Mouse (Mus musculus) ovary, postnatal 14 days (tissue): Measurements from ENCODE around the gene Phyh.
"Not testable (repeated sequence)": the region's sequence is repeated elsewhere in the genome, so short reads cannot be mapped to it uniquely, and the experiment has no call there.

Experiments used
- DNase-seq: peaks from one replicate; pipeline ENCODE4 v3.0.0; 2022; ENCODE audit warnings: low spot score

The Phyh gene

GRCm38 (mm10) chr2:4917326-4918021 lies 1.3 kb upstream of the Phyh start:
- peak; percentile 42 for DNase-seq

DNA sequence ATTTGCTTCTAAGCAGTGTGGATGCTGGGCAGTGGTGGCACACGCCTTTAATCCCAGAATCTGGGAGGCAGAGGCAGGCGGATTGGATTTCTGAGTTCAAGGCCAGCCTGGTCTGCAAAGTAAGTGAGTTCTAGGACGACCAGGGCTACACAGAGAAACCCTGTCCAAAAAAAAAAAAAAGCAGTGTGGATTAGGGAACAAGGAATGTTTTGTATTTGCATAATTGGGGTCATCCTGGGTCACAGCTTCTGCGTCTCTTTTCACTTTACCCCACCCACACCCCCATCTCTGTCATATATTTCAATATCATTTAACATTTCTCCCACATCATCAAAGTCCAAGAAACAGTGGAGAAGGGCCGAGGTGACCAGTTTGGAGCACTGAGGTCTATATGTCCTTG lies 2.2 kb downstream of the Phyh start:
- no peak for DNase-seq

DNA sequence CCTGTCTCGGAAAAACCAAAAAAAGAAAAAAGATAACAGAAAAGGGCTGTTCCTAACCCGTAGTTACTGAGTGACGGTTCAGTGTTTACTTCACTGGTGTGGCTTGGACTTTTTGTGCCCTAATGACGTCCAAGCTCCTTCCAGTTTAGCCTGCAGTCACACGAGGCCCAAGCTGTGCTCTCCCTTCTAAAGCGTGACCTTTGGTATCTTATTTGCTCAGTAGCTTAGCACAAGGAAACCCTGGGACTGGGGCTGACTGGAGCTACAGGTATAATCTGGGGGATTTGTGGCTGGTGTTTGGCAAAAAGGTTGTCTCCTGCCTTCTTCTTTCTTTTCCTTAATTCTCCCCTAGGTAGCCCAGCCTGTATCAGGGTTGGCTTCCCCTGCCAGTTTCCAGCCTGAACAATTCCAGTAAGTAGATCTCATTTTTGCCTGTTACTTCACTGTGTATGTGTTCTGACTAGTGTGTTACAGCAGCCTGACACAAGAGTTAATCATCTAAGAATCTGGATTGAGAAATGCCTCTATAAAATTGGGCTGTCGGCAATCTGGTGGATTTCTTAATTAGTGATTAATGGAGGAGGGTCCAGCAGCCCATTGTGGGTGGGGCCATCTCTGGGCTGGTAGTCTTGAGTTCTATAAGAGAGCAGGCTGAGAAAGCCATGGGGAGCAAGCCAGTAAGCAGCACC lies 3.8 kb downstream of the Phyh start:
- DNase-seq, result no peak

DNA sequence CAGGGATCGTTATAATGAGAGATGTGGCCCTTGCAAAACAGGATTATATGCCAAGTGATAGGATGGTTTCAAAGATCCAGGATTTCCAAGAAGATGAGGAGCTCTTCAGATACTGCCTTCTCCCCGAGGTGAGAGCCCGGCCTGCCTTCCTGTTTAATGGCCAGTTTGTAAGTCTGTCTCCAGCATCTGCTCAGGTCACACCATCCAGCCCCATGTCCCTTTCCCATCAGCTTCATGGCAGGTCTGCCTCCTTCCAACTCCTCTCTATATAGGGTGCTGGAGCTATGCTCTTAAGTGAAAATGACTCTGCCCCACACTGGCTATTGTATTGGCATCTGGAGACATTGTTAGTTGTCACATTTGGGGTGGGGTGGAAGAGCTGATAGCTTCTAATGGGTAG lies 8.6 kb downstream of the Phyh start:
- DNase-seq, result no peak

DNA sequence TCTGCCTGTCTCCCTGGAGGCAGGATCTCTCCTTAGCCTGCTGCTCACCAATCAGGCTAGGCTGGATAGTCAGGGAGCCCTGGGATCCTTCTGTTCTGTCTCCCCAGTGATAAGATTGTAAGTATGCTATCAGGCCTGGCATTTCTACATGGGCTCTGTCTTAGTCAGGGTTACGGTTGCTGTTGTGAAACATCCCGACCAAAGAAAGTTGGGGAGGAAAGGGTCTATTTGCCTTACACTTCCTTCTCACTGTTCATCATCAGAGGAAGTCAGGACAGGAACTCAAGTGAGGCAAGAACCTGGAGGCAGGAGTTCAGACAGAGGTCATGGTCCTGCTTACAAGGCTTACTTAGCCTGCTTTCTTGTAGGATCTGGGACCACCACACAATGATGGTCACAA lies 10.4 kb downstream of the Phyh start:
- no peak for DNase-seq

DNA sequence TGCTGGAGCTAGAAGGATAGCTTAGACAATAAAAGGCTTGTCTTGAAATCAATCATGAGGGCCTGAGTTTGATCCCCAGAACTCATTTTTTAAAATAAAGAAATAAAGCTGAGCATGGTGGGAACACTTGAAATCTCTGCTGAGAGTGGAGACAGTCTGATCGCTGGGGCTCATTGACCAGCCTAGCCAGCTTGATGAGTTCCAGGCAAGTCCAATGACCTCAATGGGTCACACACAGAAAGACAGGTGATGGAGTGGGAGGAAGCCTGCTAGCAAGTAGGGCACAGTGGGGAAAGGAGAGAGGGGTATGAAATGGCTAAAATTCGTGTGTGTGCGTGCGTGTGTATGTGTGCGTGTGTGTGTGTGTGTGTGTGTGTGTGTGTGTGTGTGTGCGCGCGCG lies 15.7 kb downstream of the Phyh start:
- no peak for DNase-seq

GRCm38 (mm10) chr2:4937931-4938330 lies 19.1 kb downstream of the Phyh start:
- DNase-seq, result no peak

GRCm38 (mm10) chr2:4940861-4941260 lies 22.0 kb downstream of the Phyh start:
- DNase-seq, result no peak

GRCm38 (mm10) chr2:4949691-4950090 lies 30.9 kb downstream of the Phyh start:
- DNase-seq, result not testable (repeated sequence)

- no peak for DNase-seq
These were observed 32.2 kb downstream of the Phyh start for GRCm38 (mm10) chr2:4950986-4951385.

- no peak for DNase-seq
These were observed 35.5 kb downstream of the Phyh start for GRCm38 (mm10) chr2:4954216-4954760.

- no peak for DNase-seq
These were observed 39.2 kb downstream of the Phyh start for GRCm38 (mm10) chr2:4958039-4958438.

DNA sequence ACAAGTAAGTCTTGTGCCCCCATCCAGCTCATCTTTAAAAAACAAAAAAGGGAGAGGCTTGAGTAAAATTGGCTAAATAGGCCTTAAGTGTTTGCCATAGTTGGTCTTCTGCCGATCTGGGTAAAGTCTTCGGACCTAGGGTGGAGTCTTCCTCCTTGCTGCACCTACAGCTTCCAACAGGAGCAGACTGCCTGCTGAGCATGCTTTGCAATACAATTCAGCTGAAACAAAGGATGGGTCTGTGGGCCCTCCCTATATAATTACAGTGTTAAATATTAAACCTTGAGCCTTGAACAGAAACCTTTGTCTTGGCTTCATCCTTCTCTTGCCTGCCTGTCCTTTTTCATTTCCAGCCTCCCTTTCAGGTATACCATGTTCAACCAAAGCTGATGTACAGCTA lies 49.0 kb downstream of the Phyh start:
- DNase-seq, result no peak

- DNase-seq, result no peak
These were observed 50.3 kb downstream of the Phyh start for GRCm38 (mm10) chr2:4969083-4969482.

- DNase-seq, result no peak
These were observed 57.0 kb downstream of the Phyh start, which contains the start of gene Ucma for GRCm38 (mm10) chr2:4975807-4976206. Gene Ucma, plus strand, starts transcription at chr2:4976122.

DNA sequence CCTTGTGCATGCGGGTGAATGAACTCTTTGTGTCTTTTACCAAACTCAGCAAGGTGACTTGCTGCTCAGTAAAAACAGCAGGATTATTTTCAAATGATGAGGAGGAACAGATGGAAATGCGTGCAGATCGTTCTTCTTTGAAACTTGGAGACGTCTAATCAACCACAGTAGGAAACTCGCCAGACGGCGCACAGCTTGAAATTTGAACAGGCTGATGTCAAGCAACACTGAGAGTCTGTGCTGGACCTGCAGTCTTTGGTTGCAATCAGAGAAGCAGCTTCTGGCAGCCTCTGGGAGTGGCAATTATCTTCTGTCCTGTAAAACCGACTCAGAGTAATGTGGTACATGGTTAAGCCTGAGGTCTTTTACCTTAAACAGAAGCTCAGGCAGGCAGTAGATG lies 59.3 kb downstream of the Phyh start:
- DNase-seq, result no peak

- DNase-seq, result no peak
These were observed 65.2 kb downstream of the Phyh start for GRCm38 (mm10) chr2:4983987-4984386.

- DNase-seq, result no peak
These were observed 66.2 kb downstream of the Phyh start for GRCm38 (mm10) chr2:4985000-4985399.

- DNase-seq, result no peak
These were observed 68.0 kb downstream of the Phyh start for GRCm38 (mm10) chr2:4986798-4987197.

DNA sequence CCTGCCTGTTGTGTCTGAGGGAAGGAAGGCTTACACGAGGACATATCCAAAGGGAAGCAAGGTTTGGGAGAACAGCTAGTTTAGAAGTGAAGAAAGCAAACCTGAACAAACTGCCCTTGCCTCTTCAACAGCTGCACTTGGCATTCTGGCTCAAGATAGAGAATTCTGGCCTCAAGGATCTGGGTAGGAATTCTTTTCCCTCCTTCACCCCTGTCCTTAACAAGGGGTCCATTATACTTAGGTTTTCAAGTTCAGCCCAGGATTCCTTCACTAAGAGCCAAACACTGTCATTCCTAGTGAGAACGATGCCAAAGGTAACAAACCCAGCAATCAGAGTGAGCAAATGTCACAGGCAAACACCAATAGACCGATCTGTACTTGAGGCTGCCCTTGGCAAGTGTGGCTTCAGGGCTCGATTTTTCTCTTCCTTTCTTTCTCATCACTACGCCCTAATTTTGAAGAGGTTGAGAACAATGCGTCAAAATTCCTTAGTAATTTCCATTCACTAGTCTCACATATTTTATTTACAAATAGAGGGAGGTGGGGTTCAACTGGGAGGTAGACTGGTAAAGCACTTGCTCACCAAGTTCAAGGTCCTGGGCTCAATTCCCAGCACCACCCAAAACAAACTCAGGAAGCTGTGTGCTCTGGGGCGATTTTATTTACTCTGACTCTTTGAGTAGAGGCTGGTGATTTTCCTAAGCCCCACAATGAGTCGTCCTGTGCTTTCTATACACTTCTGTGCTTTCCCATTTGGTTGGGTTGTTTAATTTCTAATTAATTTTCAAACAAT lies 68.8 kb downstream of the Phyh start:
- no peak for DNase-seq
